Comparison of ENCODE assay signal across 8 mouse cellular contexts in genomic region chr2:112367726-112368673, GRCm38 (mm10). TPM values are rescaled to one million over a fixed set of nuclear protein-coding genes. Genes with fewer than 3 reads are reported as not detected.
DNase-seq lines count a peak whose midpoint lies in the region; ATAC-seq and TF ChIP-seq lines count a peak whose summit lies in the region.

TSS of gene Emc4 (minus strand) at chr2:112368027.

- no peak for TF ChIP-seq CTCF in cortical plate, adult 2 months (IDR thresholded peaks at IDR 0.05; ENCODE audit: extremely low read depth, insufficient read depth, low read length)

- no peaks in the 10 kb centered on the region for H3K4me1 ChIP-seq in cortical plate, adult 2 months (ENCODE audit: control insufficient read depth, insufficient read depth, low read length)

- peak; percentile 95 for TF ChIP-seq POLR2A in cortical plate, adult 2 months (IDR thresholded peaks at IDR 0.05; ENCODE audit: extremely low read depth, insufficient read depth, low read length)

- H3K27ac ChIP-seq in cortical plate, adult 2 months (ENCODE audit: insufficient read depth, low read length), result peak within 1 kb of the TSS; percentile 81

- peak; percentile 93 for ATAC-seq in activated CD4-positive, CD25-positive, alpha-beta regulatory T cell, adult 4 months
- ATAC-seq in megakaryocyte progenitor cell, adult 5-6 weeks (replicated peaks; ENCODE audit: poor library complexity), result peak; percentile 90

- H3K4me3 ChIP-seq in cortical plate, adult 2 months (ENCODE audit: insufficient read depth, low read length), result peak within 1 kb of the TSS; percentile 85

- DNase-seq in gastrocnemius, postnatal 10 days, result peak; percentile 92
- DNase-seq in induced T-regulatory cell, adult 2 months (ENCODE audit: low read depth), result peak; percentile 93
- DNase-seq in left cerebral cortex, adult 9 months (ENCODE audit: low spot score in 2 of 2), result peak; percentile 69 to 92
- DNase-seq in right cerebral cortex, postnatal 14 days, result peak; percentile 91
- DNase-seq in urinary bladder, postnatal 36 days (ENCODE audit: low spot score in 2 of 2), result peak; percentile 90 to 91

RNA-seq across cellular contexts. Expression of gene Emc4, which starts in this region (rescaled TPM):
- polyA plus RNA-seq in activated CD4-positive, CD25-positive, alpha-beta regulatory T cell, adult 4 months (2017; shearing (Covaris generic)), result 10 to 100 TPM; 76.4 to 79.2 TPM
- 222 and 230 TPM in 2 replicates for polyA plus RNA-seq in cortical plate, adult 2 months (2012; rRNA removed)
- 10 to 100 TPM; 71.0 to 73.7 TPM for total RNA-seq in gastrocnemius, postnatal 10 days (2021)
- 97.1 and 106 TPM in 2 replicates for total RNA-seq in megakaryocyte progenitor cell, adult 5-6 weeks (2015)
- 73.0 and 77.6 TPM in 2 replicates for total RNA-seq in megakaryocyte progenitor cell, adult 5-6 weeks (2017)

Comparison
In these comparisons a context has a peak if more than half of its experiments do, and no peak if none do; other contexts are left out.
1. Peak in every context shown above with its lines: DNase-seq, ATAC-seq, H3K4me3 ChIP-seq and H3K27ac ChIP-seq.